Mouse (Mus musculus) hindbrain, postnatal 0 days (tissue): Measurements from ENCODE around the gene Fam168b. TPM values are rescaled to one million over a fixed set of nuclear protein-coding genes. Genes with fewer than 3 reads are reported as not detected.

ENCODE experiments used
- ATAC-seq: fragments of 200-750 bp; cut with Nextera tagmentation; 2 replicates; pipeline ENCODE4 v1.8.0; 2017; ENCODE audit warnings: mild to moderate bottlenecking, moderate TSS enrichment, moderate library complexity
- DNase-seq: peaks from one replicate; pipeline ENCODE4 v3.0.0-alpha.2; 2015; ENCODE audit warnings: low spot score
- H3K27ac ChIP-seq: fragments of 300-500 bp; sonication (generic); 2 replicates; pipeline ENCODE4 v1.5.1; 2014; ENCODE audit warnings: mild to moderate bottlenecking
- H3K27me3 ChIP-seq: fragments of 300-500 bp; sonication (generic); 2 replicates; pipeline ENCODE4 v1.6.1; 2014; ENCODE audit warnings: low read length, mixed read lengths; ENCODE audit not compliant: insufficient read depth
- H3K36me3 ChIP-seq: fragments of 300-500 bp; sonication (generic); 2 replicates; pipeline ENCODE4 v1.6.1; 2014; ENCODE audit warnings: low read length, mixed read lengths; ENCODE audit not compliant: insufficient read depth
- H3K4me1 ChIP-seq: fragments of 300-500 bp; sonication (generic); 2 replicates; pipeline ENCODE4 v1.6.1; 2014; ENCODE audit warnings: antibody characterized with exemption, low read length, mixed read lengths; ENCODE audit not compliant: insufficient read depth
- H3K4me2 ChIP-seq: fragments of 300-500 bp; sonication (generic); 2 replicates; pipeline ENCODE4 v1.6.1; 2014; ENCODE audit warnings: low read depth, mild to moderate bottlenecking, low read length, moderate library complexity, mixed read lengths
- H3K4me3 ChIP-seq: fragments of 300-500 bp; sonication (generic); 2 replicates; pipeline ENCODE4 v1.5.1; 2014; ENCODE audit warnings: low read length
- H3K9ac ChIP-seq: fragments of 300-500 bp; sonication (generic); replicated peaks from 2 replicates; pipeline ENCODE4 v1.6.1; 2014; ENCODE audit warnings: mild to moderate bottlenecking, low read length, moderate library complexity, mixed read lengths
- H3K9me3 ChIP-seq: fragments of 300-500 bp; sonication (generic); 2 replicates; pipeline ENCODE4 v1.6.1; 2016; ENCODE audit warnings: low read length, mixed read lengths
- CTCF ChIP-seq: IDR thresholded peaks from 2 replicates; pipeline ENCODE4 v1.5.1; 2016; ENCODE audit warnings: antibody characterized with exemption, control low read depth, low read depth
- WGBS: fragments of 180-500 bp; shearing (Covaris S2); extraction: QIAGEN DNeasy Blood & Tissue Kit; methylation state at CpG from one replicate; pipeline ENCODE4 v1.1.7; 2014; 5-methylcytosine and 5-hydroxymethylcytosine counted together
- polyA plus RNA-seq: library from polyadenylated mRNA; unstranded; fragments of >200 nt; fragmentation: Nextera tagmentation; extraction: Ambion mirVana; gene quantifications from 2 replicates; pipeline ENCODE4 v1.2.1, GENCODE M21; 2015
- total RNA-seq: library from RNA; depleted of rRNA; stranded (reverse); fragments of >200 nt; gene quantifications from 2 replicates; pipeline ENCODE4 v1.2.3, GENCODE M21; 2014

The Fam168b gene
- total and polyA plus RNA-seq, 2 experiments from 2014 or later: 90.6 to 457 TPM

DNA sequence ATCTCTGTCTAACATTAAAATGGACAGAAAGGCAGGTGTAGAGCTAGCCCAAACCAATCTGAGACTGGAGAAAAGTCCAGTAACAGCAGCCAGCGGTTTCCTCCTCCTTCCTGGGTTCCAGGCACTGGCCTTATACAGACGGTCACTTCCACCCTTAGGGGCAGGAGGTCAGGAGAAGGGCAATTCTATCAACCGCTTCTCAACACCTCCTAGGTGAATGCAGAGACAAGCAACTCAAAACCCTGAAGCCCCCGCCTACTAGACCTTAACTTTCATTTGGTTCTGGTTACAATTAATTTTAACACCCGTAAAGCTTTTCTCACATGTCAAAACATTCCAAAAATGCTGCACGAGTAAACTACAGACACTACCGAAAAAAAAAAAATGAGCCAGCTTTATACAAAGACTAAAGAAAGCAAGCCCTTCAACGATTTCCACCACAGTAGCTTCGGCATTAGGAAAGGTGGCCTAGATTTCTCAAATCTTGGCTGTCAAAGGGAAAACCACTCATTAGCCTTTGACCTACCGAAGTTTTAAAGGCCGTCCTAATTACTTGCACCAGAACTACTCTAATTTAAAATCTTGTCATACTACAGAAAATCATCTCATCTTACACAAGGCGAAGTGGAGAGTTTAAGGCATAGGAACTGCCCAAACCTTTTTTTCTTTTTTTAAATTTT is 1.0 kb downstream of the Fam168b start:
- Histone ChIP-seq H3K27ac (peak overlapping the region; percentile 98), H3K9ac (peak overlapping the region; percentile 84), H3K4me2 (peak overlapping the region; percentile 100), H3K9me3 (no peaks in the 10 kb centered on the region), H3K36me3 (no peaks in the 10 kb centered on the region), H3K27me3 (no peaks in the 10 kb centered on the region), H3K4me1 (peaks cover 16% of the 10 kb centered on the region), H3K4me3 (peak overlapping the region; percentile 82)
- DNase-seq: peak; percentile 25
- no peak for ATAC-seq
- TF ChIP-seq CTCF: no peak
- WGBS: 2% methylated on average over 12 of the region's 12 CpGs

DNA sequence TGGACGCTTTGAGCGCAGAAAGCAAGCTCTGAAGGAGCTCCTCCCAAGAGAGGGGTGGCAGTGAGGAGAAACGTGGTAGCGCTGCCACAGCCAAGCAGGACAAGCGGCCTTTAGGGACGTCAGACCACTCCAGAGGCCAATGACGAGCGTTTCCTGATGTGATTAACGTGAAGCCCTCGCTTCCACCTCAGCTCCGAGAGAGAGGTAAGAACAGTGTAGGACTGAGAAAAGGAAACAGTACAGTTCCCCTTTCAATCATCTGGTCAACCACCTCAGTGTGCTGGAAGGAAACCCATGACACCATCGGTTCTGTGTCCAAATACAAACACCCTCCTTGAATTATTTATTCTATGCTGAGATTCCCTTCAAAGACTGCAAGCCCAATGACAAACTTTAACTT is 3.6 kb downstream of the Fam168b start:
- Histone ChIP-seq H3K27ac (no peak overlapping the region), H3K9ac (no peak overlapping the region), H3K9me3 (no peaks in the 10 kb centered on the region), H3K4me1 (peaks cover 16% of the 10 kb centered on the region), H3K4me3 (no peak overlapping the region), H3K36me3 (peaks cover 11% of the 10 kb centered on the region), H3K27me3 (no peaks in the 10 kb centered on the region), H3K4me2 (no peak overlapping the region)
- WGBS: 64% methylated on average over 12 of the region's 12 CpGs
- TF ChIP-seq CTCF: no peak
- ATAC-seq: no peak
- no peak for DNase-seq

- Histone ChIP-seq H3K9ac (no peak overlapping the region), H3K4me3 (no peak overlapping the region), H3K27me3 (no peaks in the 10 kb centered on the region), H3K4me2 (no peak overlapping the region), H3K36me3 (peaks cover 15% of the 10 kb centered on the region), H3K9me3 (no peaks in the 10 kb centered on the region), H3K4me1 (peaks cover 16% of the 10 kb centered on the region), H3K27ac (peak overlapping the region; percentile 21; the same call in 1 of the 2 replicates)
- ATAC-seq: no peak
- TF ChIP-seq CTCF: no peak
- 46% methylated on average over 6 of the region's 6 CpGs for WGBS
- no peak for DNase-seq
Observed at GRCm38 (mm10) chr1:34837951-34838689, 4.7 kb downstream of the Fam168b start.

DNA sequence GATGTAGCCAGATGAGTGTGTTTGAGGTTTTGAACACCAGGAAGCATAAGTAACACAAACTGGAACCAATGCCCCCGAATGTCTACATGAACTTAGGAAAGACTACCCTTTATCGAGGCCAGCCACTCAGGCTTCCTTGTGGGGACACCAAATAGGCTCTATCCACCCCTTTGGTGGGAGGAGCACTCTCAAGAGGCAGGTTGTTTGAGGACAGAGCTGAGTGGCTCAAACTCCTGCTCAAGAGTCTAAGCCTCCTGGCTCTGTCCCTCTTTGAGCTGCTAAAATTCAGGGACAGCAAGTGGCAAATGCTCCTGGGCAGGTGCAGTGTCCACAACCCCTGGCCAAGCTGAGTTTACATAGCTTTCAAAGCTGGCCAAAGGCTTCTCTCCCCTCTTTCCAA is 8.0 kb downstream of the Fam168b start:
- Histone ChIP-seq H3K4me1 (peaks cover 4% of the 10 kb centered on the region; the same call in 1 of the 2 replicates), H3K27ac (no peak overlapping the region), H3K9ac (no peak overlapping the region), H3K36me3 (peaks cover 17% of the 10 kb centered on the region), H3K4me3 (no peak overlapping the region), H3K4me2 (no peak overlapping the region), H3K27me3 (no peaks in the 10 kb centered on the region), H3K9me3 (no peaks in the 10 kb centered on the region)
- no peak for ATAC-seq
- DNase-seq: no peak
- WGBS: 85% methylated on average over 2 of the region's 2 CpGs
- TF ChIP-seq CTCF: no peak

DNA sequence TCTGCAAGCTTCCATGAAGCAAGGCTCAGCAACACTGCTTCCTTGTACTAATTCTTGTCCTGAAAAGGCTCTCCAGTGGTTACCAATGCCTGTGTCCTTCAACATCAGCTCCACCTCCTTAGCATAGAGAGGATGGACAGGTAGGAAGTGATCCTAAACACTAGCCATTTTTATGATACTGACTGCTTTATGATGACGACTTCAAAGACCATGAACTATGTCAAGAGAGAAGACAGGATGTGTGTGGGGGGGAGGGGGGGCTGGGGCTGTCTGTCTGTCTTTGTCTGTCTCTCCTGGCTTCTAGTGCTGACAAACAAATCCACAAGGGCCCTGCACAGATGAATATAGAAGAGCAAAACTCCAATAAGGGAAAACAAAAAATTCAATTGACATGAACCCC is 11.5 kb downstream of the Fam168b start:
- H3K27ac ChIP-seq: no peak overlapping the region; the same call in 1 of the 2 replicates
- no peak overlapping the region for H3K9ac ChIP-seq
- no peaks in the 10 kb centered on the region for H3K9me3 ChIP-seq
- TF ChIP-seq CTCF: no peak
- WGBS: 72% methylated on average over 1 of the region's 1 CpGs
- ATAC-seq (no peak), DNase-seq (no peak)
- no peak overlapping the region for H3K4me3 ChIP-seq
- H3K4me2 ChIP-seq: no peak overlapping the region
- no peaks in the 10 kb centered on the region for H3K27me3 ChIP-seq
- H3K36me3 ChIP-seq: peaks cover 32% of the 10 kb centered on the region
- H3K4me1 ChIP-seq: no peaks in the 10 kb centered on the region

GRCm38 (mm10) chr1:34830934-34831333 is 11.9 kb downstream of the Fam168b start:
- peaks cover 31% of the 10 kb centered on the region for H3K36me3 ChIP-seq
- no peak overlapping the region for H3K4me3 ChIP-seq
- TF ChIP-seq CTCF: no peak
- ATAC-seq (no peak), DNase-seq (no peak)
- 69% methylated on average over 2 of the region's 2 CpGs for WGBS
- no peaks in the 10 kb centered on the region for H3K4me1 ChIP-seq
- no peak overlapping the region for H3K4me2 ChIP-seq
- no peaks in the 10 kb centered on the region for H3K27me3 ChIP-seq
- H3K27ac ChIP-seq: no peak overlapping the region; the same call in 1 of the 2 replicates
- H3K9ac ChIP-seq: no peak overlapping the region
- H3K9me3 ChIP-seq: no peaks in the 10 kb centered on the region
